ENCODE assay signal across 19 mouse cellular contexts in the genomic region with DNA sequence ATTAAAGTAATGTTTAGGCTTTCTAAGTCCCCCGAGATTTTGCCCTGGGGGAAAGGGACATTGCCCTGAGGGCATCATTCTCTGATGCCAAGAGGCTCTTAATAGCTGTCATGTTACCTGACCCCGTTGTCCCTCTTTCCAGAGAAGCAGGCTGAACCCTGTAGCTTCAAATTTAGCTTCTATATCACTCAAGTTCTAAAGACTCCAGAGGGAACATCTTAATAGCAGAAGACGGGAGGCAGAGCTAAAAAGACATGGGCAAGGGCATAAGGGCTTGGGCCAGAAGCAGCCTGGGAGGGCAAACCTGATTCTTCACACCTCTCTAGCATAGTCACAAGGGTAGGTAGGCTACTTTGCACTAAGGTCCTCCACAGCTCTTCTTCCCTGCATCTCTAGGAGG. TPM values are rescaled to one million over a fixed set of nuclear protein-coding genes. Genes with fewer than 3 reads are reported as not detected.
"Had no signal": no experiment of that assay in that cellular context is flagged by ENCODE, and none has a peak within 500 bp of the region (broad histone marks: within the 10 kb centered on the region; RNA-seq: fewer than 3 reads in every experiment).

No protein-coding gene starts in this region.

- ATAC-seq: liver, postnatal 0 days; midbrain, embryonic 16.5 days had no signal

- DNase-seq: kidney, postnatal 14 days; liver; liver, embryonic 13.5 days; liver, postnatal 0 days; lung, postnatal 14 days; thymus, postnatal 4 days had no signal

- H3K4me2 ChIP-seq: kidney, embryonic 15.5 days; limb, embryonic 12.5 days; liver, embryonic 13.5 days; lung, embryonic 15.5 days had no signal

- H3K9ac ChIP-seq: kidney, embryonic 15.5 days; limb, embryonic 12.5 days; liver, embryonic 13.5 days; liver, postnatal 0 days; lung, embryonic 15.5 days; midbrain, embryonic 12.5 days had no signal

- H3K9me3 ChIP-seq: kidney, embryonic 15.5 days; limb, embryonic 12.5 days; liver, embryonic 13.5 days; lung, embryonic 15.5 days; megakaryocyte, embryonic 14.5 days; midbrain, embryonic 12.5 days had no signal

- H3K36me3 ChIP-seq: kidney, embryonic 15.5 days; limb, embryonic 12.5 days; liver, embryonic 13.5 days; lung, embryonic 15.5 days; midbrain, embryonic 12.5 days had no signal

- H3K4me3 ChIP-seq: kidney, embryonic 15.5 days; left cerebral cortex, adult 2 months; limb, embryonic 12.5 days; liver, embryonic 13.5 days; lung, embryonic 15.5 days; megakaryocyte, embryonic 14.5 days had no signal

- H3K27ac ChIP-seq: kidney, embryonic 15.5 days; left cerebral cortex, adult 2 months; limb, embryonic 12.5 days; liver, embryonic 13.5 days; lung, embryonic 15.5 days; macrophage; midbrain, embryonic 12.5 days; stomach, postnatal 0 days had no signal

RNA-seq across cellular contexts. Expression of gene Irx4, which starts 9.6 kb away (rescaled TPM):
- total RNA-seq: layer of hippocampus, adult 8-10 months; layer of hippocampus, postnatal 25 days; left cerebral cortex, adult 2 months; left cerebral cortex, postnatal 14 days; neutrophil, adult 5-6 weeks had no signal
- polyA plus RNA-seq: liver, postnatal 0 days; macrophage; stomach, postnatal 0 days had no signal
